Mouse (Mus musculus) limb, embryonic 15.5 days (tissue): ENCODE results near the gene Hepacam. TPM values are rescaled to one million over a fixed set of nuclear protein-coding genes. Genes with fewer than 3 reads are reported as not detected.

Source experiments
- ATAC-seq: fragments of 200-750 bp; cut with Nextera tagmentation; 2 replicates; pipeline ENCODE4 v1.8.0; 2017; ENCODE audit warnings: low read depth, moderate TSS enrichment; ENCODE audit not compliant: insufficient number of reproducible peaks, low FRiP score, low TSS enrichment
- H3K27ac ChIP-seq: fragments of 300-500 bp; sonication (generic); 2 replicates; pipeline ENCODE4 v1.5.1; 2015; ENCODE audit warnings: moderate library complexity, mild to moderate bottlenecking, inconsistent platforms
- H3K27me3 ChIP-seq: fragments of 300-500 bp; sonication (generic); 2 replicates; pipeline ENCODE4 v1.6.1; 2015; ENCODE audit warnings: inconsistent platforms
- H3K36me3 ChIP-seq: fragments of 300-500 bp; sonication (generic); 2 replicates; pipeline ENCODE4 v1.6.1; 2015; ENCODE audit warnings: inconsistent platforms
- H3K4me1 ChIP-seq: fragments of 300-500 bp; sonication (generic); 2 replicates; pipeline ENCODE4 v1.6.1; 2015; ENCODE audit warnings: inconsistent platforms
- H3K4me2 ChIP-seq: fragments of 300-500 bp; sonication (generic); 2 replicates; pipeline ENCODE4 v1.6.1; 2015; ENCODE audit warnings: mild to moderate bottlenecking, inconsistent platforms
- H3K4me3 ChIP-seq: fragments of 300-500 bp; sonication (generic); 2 replicates; pipeline ENCODE4 v1.5.1; 2015; ENCODE audit warnings: mild to moderate bottlenecking, inconsistent platforms
- H3K9ac ChIP-seq: fragments of 300-500 bp; sonication (generic); 2 replicates; pipeline ENCODE4 v1.6.1; 2015; ENCODE audit warnings: inconsistent platforms
- H3K9me3 ChIP-seq: fragments of 300-500 bp; sonication (generic); 2 replicates; pipeline ENCODE4 v1.6.1; 2016; ENCODE audit warnings: inconsistent platforms
- WGBS: fragments of 180-500 bp; shearing (Covaris S2); methylation state at CpG from one replicate; pipeline ENCODE4 v1.1.7; 2015; 5-methylcytosine and 5-hydroxymethylcytosine counted together
- polyA plus RNA-seq: library from polyadenylated mRNA; unstranded; fragments of >200 nt; fragmentation: Nextera tagmentation; extraction: Ambion mirVana; gene quantifications from 2 replicates; pipeline ENCODE4 v1.2.1, GENCODE M21; 2015

Gene Hepacam
- polyA plus RNA-seq, 1 experiment from 2014 or later: 0.06 TPM

GRCm38 (mm10) chr9:37392071-37392470 is 24.9 kb downstream of the Hepacam start:
- no peak overlapping the region for H3K4me3 ChIP-seq
- no peak overlapping the region for H3K4me2 ChIP-seq
- H3K9me3 ChIP-seq: no peaks in the 10 kb centered on the region
- no peak overlapping the region for H3K27ac ChIP-seq
- whole genome bisulfite sequencing: 82% methylated on average over 2 of the region's 2 CpGs
- peaks cover 5% of the 10 kb centered on the region for H3K27me3 ChIP-seq
- ATAC-seq: no peak
- no peaks in the 10 kb centered on the region for H3K4me1 ChIP-seq
- H3K36me3 ChIP-seq: no peaks in the 10 kb centered on the region
- no peak overlapping the region for H3K9ac ChIP-seq

- Histone ChIP-seq H3K4me1 (no peaks in the 10 kb centered on the region), H3K36me3 (no peaks in the 10 kb centered on the region), H3K27ac (no peak overlapping the region), H3K4me2 (no peak overlapping the region), H3K9me3 (no peaks in the 10 kb centered on the region), H3K27me3 (no peaks in the 10 kb centered on the region), H3K4me3 (no peak overlapping the region), H3K9ac (no peak overlapping the region)
- WGBS: 61% methylated on average over 8 of the region's 8 CpGs
- no peak for ATAC-seq
These were observed 26.5 kb downstream of the Hepacam start for GRCm38 (mm10) chr9:37393482-37394131.

GRCm38 (mm10) chr9:37400585-37400984 is 33.4 kb downstream of the Hepacam start:
- 82% methylated on average over 2 of the region's 2 CpGs for WGBS
- H3K4me1 ChIP-seq: no peaks in the 10 kb centered on the region
- H3K9ac ChIP-seq: no peak overlapping the region
- H3K36me3 ChIP-seq: no peaks in the 10 kb centered on the region
- no peak for ATAC-seq
- no peak overlapping the region for H3K4me3 ChIP-seq
- H3K9me3 ChIP-seq: no peaks in the 10 kb centered on the region
- no peak overlapping the region for H3K4me2 ChIP-seq
- H3K27ac ChIP-seq: no peak overlapping the region
- 0 out of 2 replicates have a peak, but pooled peaks cover 4% of the 10 kb centered on the region for H3K27me3 ChIP-seq

GRCm38 (mm10) chr9:37401802-37402201 is 34.7 kb downstream of the Hepacam start, which contains the start of gene Robo4:
Robo4 (plus strand) TSS chr9:37401897.
- no peaks in the 10 kb centered on the region for H3K9me3 ChIP-seq
- no peaks in the 10 kb centered on the region for H3K36me3 ChIP-seq
- WGBS: 17% methylated on average over 7 of the region's 7 CpGs
- no peak within 1 kb of the TSS for H3K9ac ChIP-seq
- 0 out of 2 replicates have a peak, but pooled peaks cover 10% of the 10 kb centered on the region for H3K27me3 ChIP-seq
- peak within 1 kb of the TSS; percentile 9; the same call in 1 of the 2 replicates for H3K4me3 ChIP-seq
- no peaks in the 10 kb centered on the region for H3K4me1 ChIP-seq
- ATAC-seq: no peak
- H3K27ac ChIP-seq: peak within 1 kb of the TSS; percentile 22; the same call in 1 of the 2 replicates
- no peak within 1 kb of the TSS for H3K4me2 ChIP-seq

- Histone ChIP-seq H3K4me1 (no peaks in the 10 kb centered on the region), H3K27me3 (peaks cover 13% of the 10 kb centered on the region; the same call in 1 of the 2 replicates), H3K4me2 (no peak overlapping the region), H3K9ac (no peak overlapping the region), H3K9me3 (no peaks in the 10 kb centered on the region), H3K27ac (no peak overlapping the region), H3K4me3 (peak overlapping the region; percentile 9; the same call in 1 of the 2 replicates), H3K36me3 (no peaks in the 10 kb centered on the region)
- no peak for ATAC-seq
- WGBS: 84% methylated on average over 7 of the region's 7 CpGs
These were observed 35.4 kb downstream of the Hepacam start for GRCm38 (mm10) chr9:37402501-37402900.

GRCm38 (mm10) chr9:37403011-37403410 is 35.9 kb downstream of the Hepacam start:
- H3K9me3 ChIP-seq: no peaks in the 10 kb centered on the region
- H3K4me3 ChIP-seq: 0 out of 2 replicates have a peak overlapping the region, but pooled peaks have one; percentile 9
- no peaks in the 10 kb centered on the region for H3K36me3 ChIP-seq
- no peak overlapping the region for H3K9ac ChIP-seq
- H3K4me2 ChIP-seq: no peak overlapping the region
- ATAC-seq: no peak
- H3K27me3 ChIP-seq: peaks cover 18% of the 10 kb centered on the region; the same call in 1 of the 2 replicates
- 89% methylated on average over 7 of the region's 7 CpGs for WGBS
- peaks cover 4% of the 10 kb centered on the region for H3K4me1 ChIP-seq
- H3K27ac ChIP-seq: no peak overlapping the region

- no peak for ATAC-seq
- 0% methylated on average over 1 of the region's 1 CpGs for WGBS
- peaks cover 7% of the 10 kb centered on the region for H3K4me1 ChIP-seq
These were observed 39.2 kb downstream of the Hepacam start for GRCm38 (mm10) chr9:37406372-37406771.

GRCm38 (mm10) chr9:37407850-37408502 is 40.8 kb downstream of the Hepacam start:
- Histone ChIP-seq H3K27me3 (peaks cover 22% of the 10 kb centered on the region; the same call in 1 of the 2 replicates), H3K9ac (no peak overlapping the region), H3K4me1 (peaks cover 7% of the 10 kb centered on the region), H3K27ac (no peak overlapping the region), H3K4me2 (no peak overlapping the region), H3K9me3 (no peaks in the 10 kb centered on the region), H3K36me3 (no peaks in the 10 kb centered on the region), H3K4me3 (no peak overlapping the region)
- 10% methylated on average over 19 of the region's 19 CpGs for WGBS
- no peak for ATAC-seq

More at GRCm38 (mm10) chr9:37406372-37406771, 39.2 kb downstream of the Hepacam start:
- Histone ChIP-seq H3K27ac (no peak overlapping the region), H3K36me3 (no peaks in the 10 kb centered on the region), H3K4me3 (no peak overlapping the region), H3K9ac (no peak overlapping the region), H3K9me3 (no peaks in the 10 kb centered on the region), H3K4me2 (no peak overlapping the region), H3K27me3 (peaks cover 22% of the 10 kb centered on the region; the same call in 1 of the 2 replicates)

GRCm38 (mm10) chr9:37409698-37410445 is 42.7 kb downstream of the Hepacam start:
- no peak for ATAC-seq
- WGBS: 55% methylated on average over 8 of the region's 8 CpGs

GRCm38 (mm10) chr9:37412989-37413388 is 45.8 kb downstream of the Hepacam start:
- Histone ChIP-seq H3K9me3 (no peaks in the 10 kb centered on the region), H3K36me3 (no peaks in the 10 kb centered on the region), H3K9ac (no peak overlapping the region), H3K27ac (no peak overlapping the region), H3K4me2 (no peak overlapping the region), H3K27me3 (peaks cover 4% of the 10 kb centered on the region; the same call in 1 of the 2 replicates), H3K4me3 (no peak overlapping the region), H3K4me1 (peaks cover 3% of the 10 kb centered on the region)
- no peak for ATAC-seq
- 50% methylated on average over 3 of the region's 3 CpGs for WGBS

More at GRCm38 (mm10) chr9:37409698-37410445, 42.7 kb downstream of the Hepacam start:
- Histone ChIP-seq H3K4me3 (no peak overlapping the region), H3K9me3 (no peaks in the 10 kb centered on the region), H3K27ac (no peak overlapping the region), H3K4me1 (peaks cover 7% of the 10 kb centered on the region), H3K4me2 (no peak overlapping the region), H3K36me3 (no peaks in the 10 kb centered on the region), H3K27me3 (peaks cover 22% of the 10 kb centered on the region; the same call in 1 of the 2 replicates), H3K9ac (no peak overlapping the region)

- no peak overlapping the region for H3K4me2 ChIP-seq
- 0 out of 2 replicates have a peak, but pooled peaks cover 5% of the 10 kb centered on the region for H3K27me3 ChIP-seq
- H3K4me3 ChIP-seq: no peak overlapping the region
- no peak for ATAC-seq
- no peak overlapping the region for H3K27ac ChIP-seq
- H3K9ac ChIP-seq: no peak overlapping the region
- no peaks in the 10 kb centered on the region for H3K9me3 ChIP-seq
- H3K36me3 ChIP-seq: no peaks in the 10 kb centered on the region
- H3K4me1 ChIP-seq: no peaks in the 10 kb centered on the region
- WGBS: 69% methylated on average over 3 of the region's 3 CpGs
These were observed 47.5 kb downstream of the Hepacam start for GRCm38 (mm10) chr9:37414666-37415065.
